Mouse (Mus musculus): ENCODE results near the gene Nat8f5. TPM values are rescaled to one million over a fixed set of nuclear protein-coding genes. Genes with fewer than 3 reads are reported as not detected.

Gene Nat8f5
- polyA plus RNA-seq, 1 experiment: 7.3 TPM

Other genes with a start within 250 kb of the Nat8f5 start
- 14.1 and 14.9 TPM in 2 replicates for gene Alms1, start 233.4 kb downstream of the Nat8f5 start, polyA plus RNA-seq (2012; rRNA removed)
- 0.62 and 0.65 TPM in 2 replicates for gene Nat8f7, start 107.8 kb downstream of the Nat8f5 start, polyA plus RNA-seq (2012; rRNA removed)
- gene Nat8f3, start 55.2 kb downstream of the Nat8f5 start, polyA plus RNA-seq (2012; rRNA removed): 10.3 and 11.3 TPM in 2 replicates
- gene Nat8f6, start within 50 bp of the Nat8f5 start, polyA plus RNA-seq (2012; rRNA removed): 2.2 and 4.0 TPM in 2 replicates
- gene Nat8, start 11.1 kb upstream of the Nat8f5 start, polyA plus RNA-seq (2012; rRNA removed): 4.2 and 6.3 TPM in 2 replicates
- gene Nat8f2, start 48.2 kb upstream of the Nat8f5 start, polyA plus RNA-seq (2012; rRNA removed): 0.31 and 0.33 TPM in 2 replicates
- gene Nat8f4, start 83.9 kb upstream of the Nat8f5 start, polyA plus RNA-seq (2012; rRNA removed): 9.8 and 10.2 TPM in 2 replicates
- 141 and 158 TPM in 2 replicates for gene Tprkb, start 90.9 kb upstream of the Nat8f5 start, polyA plus RNA-seq (2012; rRNA removed)
- 49.1 and 54.0 TPM in 2 replicates for gene Nat8f1, start 94.7 kb upstream of the Nat8f5 start, polyA plus RNA-seq (2012; rRNA removed)
- 143 and 150 TPM in 2 replicates for gene Dusp11, start 140.7 kb upstream of the Nat8f5 start, polyA plus RNA-seq (2012; rRNA removed)
- gene Figla, start 195.2 kb upstream of the Nat8f5 start, polyA plus RNA-seq (2012; rRNA removed): not detected in 2 replicates
- gene Add2, start 207.7 kb upstream of the Nat8f5 start, polyA plus RNA-seq (2012; rRNA removed): 54.9 and 56.2 TPM in 2 replicates